Mouse (Mus musculus) c-Kit-negative CD71-positive TER-119-positive erythroid progenitor cells, embryonic 14.5 days (primary cell): Measurements from ENCODE around the gene Cdc42se1.

Experiments
- DNase-seq: peaks from one replicate; pipeline ENCODE4 v3.0.0-alpha.2; 2013; ENCODE audit warnings: low read depth, low spot score

Gene Cdc42se1

DNA sequence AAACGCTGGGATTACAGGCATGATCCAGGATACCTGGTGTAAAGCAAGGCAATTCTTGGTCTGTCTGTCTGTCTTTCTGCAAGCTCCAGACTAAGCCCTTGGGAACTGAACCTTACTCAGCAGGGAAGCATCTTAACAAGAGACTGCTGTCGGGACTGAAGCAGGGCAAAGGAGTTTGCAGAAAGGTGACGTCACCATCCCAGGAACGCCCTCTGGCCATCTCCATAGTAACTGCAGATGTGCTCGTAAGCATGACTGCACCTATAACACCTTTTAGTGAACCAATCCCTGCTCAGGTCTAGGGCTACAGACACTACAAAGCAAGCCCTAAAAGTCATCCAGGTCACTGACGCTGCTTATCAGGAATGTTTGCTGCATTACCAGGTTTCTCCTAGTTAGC, 4.2 kb upstream of the Cdc42se1 start:
- DNase-seq: no peak

DNA sequence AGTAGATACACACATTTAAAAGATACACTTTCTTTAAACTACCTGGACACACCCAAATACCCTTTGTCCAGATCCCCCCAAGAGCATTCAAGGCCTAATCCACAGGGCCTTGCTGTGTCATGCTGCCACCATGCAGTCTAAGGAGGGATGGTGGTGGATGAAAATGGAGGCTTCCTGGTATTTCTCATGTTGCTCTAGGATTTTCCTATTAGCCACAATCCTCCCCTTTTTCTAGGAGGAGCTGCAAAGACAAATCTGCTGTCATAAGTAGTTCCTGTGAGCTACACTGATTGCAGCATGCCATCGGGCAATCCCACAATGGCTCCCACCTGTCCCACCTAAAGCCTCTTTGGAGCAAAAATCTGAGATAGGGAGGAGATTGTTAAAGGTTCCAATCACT, 1.3 kb upstream of the Cdc42se1 start:
- DNase-seq: no peak

GRCm38 (mm10) chr3:95228894-95229780, 605 bp downstream of the Cdc42se1 start:
- no peak for DNase-seq

- DNase-seq: no peak
Observed at GRCm38 (mm10) chr3:95229781-95230494, 1.4 kb downstream of the Cdc42se1 start.

GRCm38 (mm10) chr3:95230495-95231297, 2.2 kb downstream of the Cdc42se1 start:
- no peak for DNase-seq

DNA sequence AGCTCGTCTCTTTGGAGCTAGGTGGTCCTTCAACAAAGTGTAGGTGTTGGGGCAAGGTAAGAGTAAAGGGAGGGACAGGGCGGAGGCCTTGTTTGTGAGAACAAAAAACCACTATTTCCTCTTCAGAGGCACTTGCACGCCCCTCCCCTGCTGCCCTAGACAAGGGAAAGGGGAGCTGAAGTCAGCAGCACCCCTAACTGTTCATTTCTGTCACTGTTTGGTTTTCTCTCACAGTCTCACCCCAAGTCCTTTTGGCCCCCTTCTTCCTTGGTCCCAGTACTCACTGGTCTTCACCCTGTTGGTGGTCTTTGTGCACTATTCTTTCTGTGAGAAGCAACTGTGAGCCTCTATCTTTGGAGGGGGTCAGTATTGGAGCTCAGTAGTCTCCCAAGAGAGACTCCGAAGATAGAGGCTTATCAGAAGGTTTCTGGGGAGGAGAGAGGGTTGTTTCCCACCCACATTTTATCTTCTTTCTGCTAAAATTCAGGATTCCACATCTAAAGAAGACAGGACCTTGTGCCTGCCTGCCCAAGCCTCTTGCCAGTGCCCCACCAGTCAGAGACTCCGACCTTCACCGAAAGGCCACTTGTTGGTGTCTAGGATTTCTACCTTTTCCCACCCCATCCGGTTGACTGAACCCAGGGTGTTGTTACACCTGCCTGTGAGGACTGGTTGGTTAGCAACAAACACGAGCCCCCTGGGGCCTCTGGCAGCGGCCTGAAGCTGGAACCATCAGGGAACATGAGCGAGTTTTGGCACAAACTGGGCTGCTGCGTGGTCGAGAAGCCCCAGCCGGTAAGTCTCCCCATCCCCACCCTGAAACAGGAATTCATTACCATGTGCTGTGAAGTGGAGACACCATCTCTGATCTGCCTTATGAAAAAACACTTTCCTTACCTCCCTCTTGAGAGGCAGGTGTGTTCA, 3.0 kb downstream of the Cdc42se1 start, which contains the start of gene Mllt11:
TSS of gene Mllt11 (minus strand) at position 874 of the 924 bp plus-strand sequence.
- DNase-seq: no peak

GRCm38 (mm10) chr3:95232771-95233170, 4.2 kb downstream of the Cdc42se1 start:
- DNase-seq: no peak

DNA sequence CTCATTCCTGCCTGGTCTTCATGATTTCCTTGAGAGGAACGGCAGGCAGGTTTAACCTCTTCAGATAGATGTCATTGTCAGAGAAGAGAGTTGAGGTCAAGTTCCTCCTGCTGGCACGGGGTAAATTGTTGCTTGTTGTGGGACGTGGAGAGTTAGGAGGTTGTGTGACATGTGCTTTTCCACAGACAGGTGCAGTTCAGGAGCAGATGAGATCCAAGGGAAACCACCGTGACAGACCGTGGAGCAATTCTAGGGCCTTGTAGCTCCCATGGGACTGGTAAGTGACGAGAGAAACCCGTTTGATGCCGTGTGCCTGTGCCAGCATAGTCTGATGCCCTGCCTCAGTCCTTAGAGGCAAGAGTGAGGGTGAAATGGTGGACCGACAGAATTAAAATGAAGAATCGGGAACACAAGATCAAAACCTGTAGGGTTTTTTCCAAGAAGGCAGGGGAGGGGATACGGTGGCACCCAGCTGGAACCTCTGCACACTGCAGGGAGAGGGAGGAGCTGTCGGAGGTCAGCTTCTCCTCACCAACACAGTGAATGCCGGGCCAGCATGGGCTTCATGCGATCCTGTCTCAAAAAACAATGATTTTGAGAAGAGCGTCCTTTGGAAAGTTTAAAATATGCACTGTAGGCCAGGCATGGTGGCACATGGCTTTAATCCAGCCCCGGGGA, 4.9 kb downstream of the Cdc42se1 start:
- DNase-seq: no peak

- DNase-seq: no peak
Observed at GRCm38 (mm10) chr3:95235386-95236301, 7.1 kb downstream of the Cdc42se1 start.

GRCm38 (mm10) chr3:95237541-95238099, 9.1 kb downstream of the Cdc42se1 start:
- no peak for DNase-seq

GRCm38 (mm10) chr3:95239022-95239421, 10.5 kb downstream of the Cdc42se1 start:
- no peak for DNase-seq

DNA sequence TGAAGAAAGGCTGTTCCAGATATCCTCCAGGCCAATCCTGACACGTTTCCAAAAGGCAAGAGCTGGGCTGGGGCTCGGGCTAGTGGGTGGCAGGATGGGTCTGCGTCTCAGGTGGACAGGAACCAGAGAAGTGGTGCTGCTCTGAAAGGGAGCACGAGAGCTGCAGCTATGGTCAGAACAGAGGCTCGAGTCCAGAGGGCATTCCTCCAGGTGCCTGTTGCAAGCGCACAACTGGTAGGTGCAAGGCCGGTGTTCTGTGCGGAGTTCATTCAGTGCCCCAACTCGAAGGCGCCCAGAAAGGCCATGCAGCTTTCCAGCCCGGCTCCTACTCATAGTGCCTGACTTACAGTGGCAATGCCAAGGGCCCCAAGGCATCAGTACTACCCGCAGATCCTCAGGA, 11.4 kb downstream of the Cdc42se1 start:
- DNase-seq: no peak

DNA sequence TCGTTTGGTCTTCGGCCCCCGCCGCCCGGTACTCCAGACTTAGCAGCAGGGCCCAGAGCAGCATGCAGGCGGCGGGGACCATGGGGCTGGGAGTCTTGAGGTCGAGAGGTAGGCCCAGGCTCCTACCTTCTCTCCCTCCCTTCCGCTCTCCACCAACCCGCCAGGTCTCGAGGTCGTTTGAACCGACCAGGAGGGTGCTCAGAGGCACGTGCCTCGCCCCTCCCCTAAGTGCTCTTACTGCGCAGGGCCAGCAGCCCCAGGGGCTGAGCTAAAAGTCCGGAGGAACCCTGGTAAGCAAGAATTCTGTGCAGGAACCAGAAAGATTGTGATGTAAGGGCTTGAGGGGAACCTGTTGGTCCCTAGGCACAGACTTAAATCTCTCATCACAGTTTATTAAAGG, 12.4 kb downstream of the Cdc42se1 start:
- DNase-seq: no peak

GRCm38 (mm10) chr3:95241498-95241897, 13.0 kb downstream of the Cdc42se1 start, which contains the start of gene Gm128:
TSS of gene Gm128 (minus strand) at chr3:95241598.
- no peak for DNase-seq

DNA sequence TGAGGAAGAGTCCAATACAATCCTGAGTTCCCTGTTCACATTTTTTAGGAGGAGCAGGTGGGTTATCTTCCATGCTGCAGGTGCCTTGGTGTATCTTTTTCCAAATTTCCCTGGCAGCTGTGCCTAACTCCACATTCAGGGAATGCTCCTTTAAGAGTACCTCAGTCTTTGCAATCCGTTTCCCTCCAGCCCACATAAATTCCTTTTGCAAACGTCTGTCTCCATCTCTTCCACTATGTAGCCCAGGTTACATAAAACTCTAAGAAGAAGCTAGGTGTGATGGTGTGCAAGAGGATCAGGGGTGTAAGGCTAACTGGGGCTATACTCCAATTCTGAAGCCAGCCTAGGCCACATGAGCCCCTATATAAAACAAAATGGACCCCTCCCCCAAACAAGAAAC, 14.6 kb downstream of the Cdc42se1 start:
- DNase-seq: no peak

GRCm38 (mm10) chr3:95246465-95247231, 18.1 kb downstream of the Cdc42se1 start:
- DNase-seq: no peak

- no peak for DNase-seq
Observed at GRCm38 (mm10) chr3:95247660-95248336, 19.3 kb downstream of the Cdc42se1 start.
